Mouse (Mus musculus): Measurements from ENCODE around the gene Krt31. TPM values are rescaled to one million over a fixed set of nuclear protein-coding genes. Genes with fewer than 3 reads are reported as not detected.

Gene Krt31
- polyA plus RNA-seq, 1 experiment, result not detected

DNA sequence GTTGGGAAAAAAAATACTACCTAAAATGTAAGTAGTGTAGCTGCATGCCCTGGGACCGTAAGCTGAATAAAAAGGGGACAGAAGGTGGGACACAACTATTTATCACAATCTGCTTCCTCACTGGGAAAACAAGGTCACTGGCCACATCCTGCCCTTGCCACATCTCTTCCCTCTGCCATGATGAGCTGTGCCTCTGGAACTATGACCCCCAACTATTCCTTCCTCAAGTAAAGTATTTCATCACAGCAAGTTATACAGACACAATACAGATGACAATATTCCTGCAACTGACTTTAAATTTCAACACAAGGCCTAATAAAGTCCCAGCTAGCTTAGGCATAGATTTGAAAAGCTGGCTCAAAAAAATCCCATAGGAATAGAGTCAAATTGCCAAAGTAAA, 30.9 kb downstream of the Krt31 start:
- TF ChIP-seq CTCF (IDR thresholded peaks at IDR 0.05; ENCODE audit: control insufficient read depth, insufficient read depth, low read length) (no peak), POLR2A (IDR thresholded peaks at IDR 0.05; ENCODE audit: borderline replicate concordance, control insufficient read depth, low read depth, low read length) (no peak)
- H3K4me3 ChIP-seq (replicated peaks; ENCODE audit: control insufficient read depth, low read depth, low read length), result no peak overlapping the region
- H3K27ac ChIP-seq (ENCODE audit: control insufficient read depth, insufficient read depth, low read depth, low read length, poor library complexity), result no peak overlapping the region
- H3K4me1 ChIP-seq (ENCODE audit: control insufficient read depth, insufficient read depth, low read length), result no peaks in the 10 kb centered on the region
- WGBS, result 53% methylated on average over 1 of the region's 1 CpGs

DNA sequence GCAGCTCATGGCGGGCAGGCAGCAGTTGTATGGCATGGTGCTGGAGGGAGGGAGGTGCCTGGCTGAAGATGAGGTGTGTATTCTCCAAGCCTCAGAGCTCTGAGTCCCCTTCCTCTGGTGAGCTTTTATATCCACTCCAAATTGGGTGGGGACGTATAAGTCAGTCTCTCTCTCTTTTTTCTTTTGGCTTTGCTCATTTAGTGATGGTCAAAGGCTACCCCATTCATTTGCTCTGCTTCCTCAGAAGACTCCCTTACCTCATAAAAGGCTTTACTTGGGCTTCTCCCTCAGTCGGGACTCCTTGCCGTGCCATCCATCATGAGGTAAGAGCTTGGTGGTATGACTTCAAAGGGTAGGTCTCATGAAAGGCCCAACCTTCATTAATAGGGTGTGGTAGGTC, 34.2 kb downstream of the Krt31 start, which contains the start of gene Krt33a:
Gene Krt33a (minus strand): TSS at position 101 of the 400 bp plus-strand sequence.
- WGBS, result 66% methylated on average over 4 of the region's 4 CpGs
- TF ChIP-seq POLR2A (IDR thresholded peaks at IDR 0.05; ENCODE audit: borderline replicate concordance, control insufficient read depth, low read depth, low read length) (no peak), CTCF (IDR thresholded peaks at IDR 0.05; ENCODE audit: control insufficient read depth, insufficient read depth, low read length) (no peak)
- H3K4me1 ChIP-seq (ENCODE audit: control insufficient read depth, insufficient read depth, low read length), result no peaks in the 10 kb centered on the region
- H3K4me3 ChIP-seq (replicated peaks; ENCODE audit: control insufficient read depth, low read depth, low read length), result no peak within 1 kb of the TSS
- no peak within 1 kb of the TSS for H3K27ac ChIP-seq (ENCODE audit: control insufficient read depth, insufficient read depth, low read depth, low read length, poor library complexity)

DNA sequence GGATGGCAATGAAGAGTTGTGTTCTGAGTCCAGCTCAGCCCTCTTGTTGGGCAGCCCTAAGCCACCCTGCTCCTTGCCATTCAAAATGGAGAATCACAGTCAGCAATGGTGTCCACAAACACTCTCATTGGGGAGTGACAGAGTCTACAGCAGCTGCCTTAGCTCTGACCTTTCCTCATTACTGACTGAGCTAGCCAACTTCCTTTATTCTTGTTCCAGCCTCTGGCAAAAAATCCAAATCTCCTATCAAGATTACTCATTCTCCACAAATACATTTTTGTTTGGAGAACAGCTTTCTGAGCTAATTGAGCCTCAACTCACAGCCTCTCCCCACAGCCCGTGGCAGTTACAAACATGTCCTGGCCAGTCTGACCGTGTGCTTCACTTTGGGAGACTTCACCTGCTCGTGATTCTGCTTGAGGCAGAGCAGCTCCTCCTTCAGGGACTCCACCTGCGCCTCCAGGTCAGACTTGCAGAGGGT, 36.6 kb downstream of the Krt31 start:
- Histone ChIP-seq H3K27ac (ENCODE audit: control insufficient read depth, insufficient read depth, low read depth, low read length, poor library complexity) (no peak overlapping the region), H3K4me3 (replicated peaks; ENCODE audit: control insufficient read depth, low read depth, low read length) (no peak overlapping the region), H3K4me1 (ENCODE audit: control insufficient read depth, insufficient read depth, low read length) (no peaks in the 10 kb centered on the region)
- 67% methylated on average over 4 of the region's 4 CpGs for WGBS
- no peak for TF ChIP-seq CTCF (IDR thresholded peaks at IDR 0.05; ENCODE audit: control insufficient read depth, insufficient read depth, low read length)
- TF ChIP-seq POLR2A (IDR thresholded peaks at IDR 0.05; ENCODE audit: borderline replicate concordance, control insufficient read depth, low read depth, low read length), result no peak

DNA sequence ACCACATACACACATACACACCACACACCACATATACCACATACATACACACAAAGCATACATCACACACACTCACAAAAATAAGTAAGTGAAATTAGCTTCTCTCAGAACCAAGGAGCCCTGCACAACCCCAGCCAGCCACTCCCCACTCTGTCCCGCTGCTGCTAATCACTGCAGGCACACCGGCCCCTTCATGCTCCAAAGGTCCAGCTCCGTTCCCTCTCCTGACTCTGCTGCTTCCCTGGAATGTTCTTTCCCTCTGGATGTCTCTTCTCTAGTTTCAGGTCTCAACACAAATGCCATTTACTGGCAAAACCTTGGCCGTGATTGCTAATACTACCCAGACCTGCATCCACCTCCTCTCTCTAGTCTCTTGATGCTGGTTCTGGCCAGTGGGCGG, 39.7 kb downstream of the Krt31 start:
- Histone ChIP-seq H3K4me1 (ENCODE audit: control insufficient read depth, insufficient read depth, low read length) (no peaks in the 10 kb centered on the region), H3K27ac (ENCODE audit: control insufficient read depth, insufficient read depth, low read depth, low read length, poor library complexity) (no peak overlapping the region), H3K4me3 (replicated peaks; ENCODE audit: control insufficient read depth, low read depth, low read length) (no peak overlapping the region)
- WGBS, result 66% methylated on average over 5 of the region's 5 CpGs
- TF ChIP-seq POLR2A (IDR thresholded peaks at IDR 0.05; ENCODE audit: borderline replicate concordance, control insufficient read depth, low read depth, low read length), result no peak

DNA sequence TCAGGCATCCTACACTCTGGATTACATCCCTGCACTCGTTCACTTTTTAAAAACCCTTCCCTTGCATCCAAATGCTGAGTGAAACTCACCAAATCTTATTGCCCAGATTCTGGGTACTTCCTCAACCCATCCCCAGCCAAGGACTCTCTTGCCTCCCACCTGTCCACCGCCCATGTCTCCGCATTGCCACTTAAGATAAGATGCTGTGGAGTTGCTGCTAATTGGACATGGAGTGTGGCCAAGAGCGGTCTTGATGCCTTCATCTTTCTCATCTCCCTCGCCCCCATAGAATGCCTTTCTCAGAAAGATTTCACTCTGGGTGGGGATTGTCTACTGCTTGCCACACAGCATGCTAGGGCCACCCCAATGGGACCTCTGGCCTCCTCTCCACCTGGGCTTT, 42.0 kb downstream of the Krt31 start:
- 77% methylated on average over 5 of the region's 5 CpGs for WGBS
- Histone ChIP-seq H3K4me1 (ENCODE audit: control insufficient read depth, insufficient read depth, low read length) (no peaks in the 10 kb centered on the region), H3K27ac (ENCODE audit: control insufficient read depth, insufficient read depth, low read depth, low read length, poor library complexity) (no peak overlapping the region), H3K4me3 (replicated peaks; ENCODE audit: control insufficient read depth, low read depth, low read length) (no peak overlapping the region)
- TF ChIP-seq CTCF (IDR thresholded peaks at IDR 0.05; ENCODE audit: control insufficient read depth, insufficient read depth, low read length) (no peak), POLR2A (IDR thresholded peaks at IDR 0.05; ENCODE audit: borderline replicate concordance, control insufficient read depth, low read depth, low read length) (no peak)

DNA sequence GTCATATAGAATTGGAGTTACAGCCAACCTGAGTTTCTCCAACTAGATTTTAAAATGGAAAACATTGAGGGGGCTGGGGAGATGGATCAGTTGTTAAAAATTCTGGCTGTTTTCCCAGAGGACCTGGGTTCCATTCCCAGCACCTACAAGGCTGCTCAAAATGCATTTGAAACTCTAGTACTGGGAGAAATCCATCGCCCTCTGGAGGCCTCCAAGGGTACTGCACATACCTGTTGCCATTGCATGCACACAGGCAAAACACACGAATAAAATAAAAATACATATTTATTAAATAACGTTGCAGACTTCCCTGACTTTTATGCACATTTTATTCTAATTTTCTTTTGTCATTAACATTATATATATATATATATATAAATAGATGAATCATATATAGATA, 43.7 kb downstream of the Krt31 start:
- no peaks in the 10 kb centered on the region for H3K4me1 ChIP-seq (ENCODE audit: control insufficient read depth, insufficient read depth, low read length)
- H3K27ac ChIP-seq (ENCODE audit: control insufficient read depth, insufficient read depth, low read depth, low read length, poor library complexity), result no peak overlapping the region
- TF ChIP-seq CTCF (IDR thresholded peaks at IDR 0.05; ENCODE audit: control insufficient read depth, insufficient read depth, low read length) (0 out of 2 replicates have a peak, but pooled peaks have one; percentile 14), POLR2A (IDR thresholded peaks at IDR 0.05; ENCODE audit: borderline replicate concordance, control insufficient read depth, low read depth, low read length) (no peak)
- WGBS, result 50% methylated on average over 3 of the region's 3 CpGs
- H3K4me3 ChIP-seq (replicated peaks; ENCODE audit: control insufficient read depth, low read depth, low read length), result no peak overlapping the region

DNA sequence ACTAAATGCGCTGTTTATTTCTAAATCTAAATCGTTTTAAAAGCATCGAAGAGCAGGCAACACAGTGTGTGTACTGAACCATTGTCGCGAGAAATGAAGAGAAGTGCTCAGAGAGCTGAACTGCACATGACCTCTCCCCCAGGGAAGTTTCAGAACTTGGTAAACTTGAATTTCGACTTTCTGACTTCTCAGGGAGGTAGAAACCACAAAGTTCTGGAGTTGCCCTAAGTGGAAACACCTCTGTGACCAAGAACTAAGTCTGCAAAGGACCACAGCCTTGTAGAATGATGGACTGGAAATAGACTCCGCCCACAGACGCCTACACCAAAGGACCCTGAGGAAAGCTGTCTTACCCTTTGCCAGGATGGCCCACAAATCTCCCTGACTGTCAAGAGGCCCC, 44.4 kb downstream of the Krt31 start:
- Histone ChIP-seq H3K4me1 (ENCODE audit: control insufficient read depth, insufficient read depth, low read length) (no peaks in the 10 kb centered on the region), H3K4me3 (replicated peaks; ENCODE audit: control insufficient read depth, low read depth, low read length) (no peak overlapping the region), H3K27ac (ENCODE audit: control insufficient read depth, insufficient read depth, low read depth, low read length, poor library complexity) (no peak overlapping the region)
- no peak for TF ChIP-seq CTCF (IDR thresholded peaks at IDR 0.05; ENCODE audit: control insufficient read depth, insufficient read depth, low read length)
- TF ChIP-seq POLR2A (IDR thresholded peaks at IDR 0.05; ENCODE audit: borderline replicate concordance, control insufficient read depth, low read depth, low read length), result no peak
- 79% methylated on average over 8 of the region's 8 CpGs for WGBS

DNA sequence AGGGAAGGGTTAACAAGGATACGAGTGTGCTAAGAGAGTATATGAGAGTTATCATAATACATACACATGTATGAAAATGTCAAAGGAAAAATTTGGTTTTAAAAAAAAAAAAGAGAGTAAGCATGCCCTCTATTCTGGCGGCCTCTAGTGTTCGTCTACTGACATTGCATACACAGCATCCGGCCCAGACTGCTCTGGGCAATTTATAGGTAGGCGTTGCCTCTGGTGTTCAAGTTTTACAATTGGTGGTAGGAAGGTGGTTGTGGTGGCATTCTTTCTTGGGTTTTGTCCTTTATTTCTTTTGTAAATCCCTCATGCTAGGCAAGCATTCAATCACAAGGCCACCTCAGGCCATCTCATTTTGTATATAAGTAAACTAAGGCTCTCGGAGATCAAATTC, 45.5 kb downstream of the Krt31 start:
- no peak overlapping the region for H3K4me3 ChIP-seq (replicated peaks; ENCODE audit: control insufficient read depth, low read depth, low read length)
- TF ChIP-seq CTCF (IDR thresholded peaks at IDR 0.05; ENCODE audit: control insufficient read depth, insufficient read depth, low read length) (peak; percentile 34; the same call in 1 of the 2 replicates), POLR2A (IDR thresholded peaks at IDR 0.05; ENCODE audit: borderline replicate concordance, control insufficient read depth, low read depth, low read length) (no peak)
- no peaks in the 10 kb centered on the region for H3K4me1 ChIP-seq (ENCODE audit: control insufficient read depth, insufficient read depth, low read length)
- H3K27ac ChIP-seq (ENCODE audit: control insufficient read depth, insufficient read depth, low read depth, low read length, poor library complexity), result no peak overlapping the region
- WGBS, result 23% methylated on average over 6 of the region's 6 CpGs

DNA sequence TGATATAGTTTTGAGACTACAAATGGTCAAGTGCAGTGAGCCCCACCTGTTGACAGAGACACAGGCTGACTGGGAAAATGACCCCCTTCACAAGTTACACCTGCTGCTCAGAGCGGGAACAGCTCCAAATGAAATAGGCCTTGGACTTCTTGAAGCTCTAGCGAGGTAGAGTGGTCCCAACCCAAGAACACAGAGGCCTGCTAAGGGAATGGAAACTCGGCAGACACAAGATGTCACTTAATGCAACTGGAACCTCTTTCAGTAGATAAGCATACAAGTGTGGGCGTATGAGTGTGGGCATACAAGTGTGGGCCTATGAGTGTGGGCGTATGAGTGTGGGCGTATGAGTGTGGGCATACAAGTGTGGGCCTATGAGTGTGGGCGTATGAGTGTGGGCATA, 51.3 kb downstream of the Krt31 start:
- Histone ChIP-seq H3K27ac (ENCODE audit: control insufficient read depth, insufficient read depth, low read depth, low read length, poor library complexity) (no peak overlapping the region), H3K4me1 (ENCODE audit: control insufficient read depth, insufficient read depth, low read length) (no peaks in the 10 kb centered on the region), H3K4me3 (replicated peaks; ENCODE audit: control insufficient read depth, low read depth, low read length) (no peak overlapping the region)
- 84% methylated on average over 7 of the region's 7 CpGs for WGBS
- TF ChIP-seq CTCF (IDR thresholded peaks at IDR 0.05; ENCODE audit: control insufficient read depth, insufficient read depth, low read length) (no peak), POLR2A (IDR thresholded peaks at IDR 0.05; ENCODE audit: borderline replicate concordance, control insufficient read depth, low read depth, low read length) (no peak)

Other genes with a start within 250 kb of the Krt31 start
- gene Gm11554, start 246.1 kb downstream of the Krt31 start, polyA plus RNA-seq (2011; ENCODE audit: insufficient read depth, insufficient read length, low replicate concordance, missing spikeins), result not detected in 2 replicates
- gene Krtap4-13, start 240.7 kb downstream of the Krt31 start, polyA plus RNA-seq (2011; ENCODE audit: insufficient read depth, insufficient read length, low replicate concordance, missing spikeins), result not detected in 2 replicates
- not detected in 2 replicates for gene Gm11564, start 234.9 kb downstream of the Krt31 start, polyA plus RNA-seq (2011; ENCODE audit: insufficient read depth, insufficient read length, low replicate concordance, missing spikeins)
- gene 2300003K06Rik, start 212.5 kb downstream of the Krt31 start, polyA plus RNA-seq (2011; ENCODE audit: insufficient read depth, insufficient read length, low replicate concordance, missing spikeins), result not detected in 2 replicates
- not detected in 2 replicates for gene Krtap4-16, start 198.9 kb downstream of the Krt31 start, polyA plus RNA-seq (2011; ENCODE audit: insufficient read depth, insufficient read length, low replicate concordance, missing spikeins)
- not detected in 2 replicates for gene Gm11568, start 192.6 kb downstream of the Krt31 start, polyA plus RNA-seq (2011; ENCODE audit: insufficient read depth, insufficient read length, low replicate concordance, missing spikeins)
- not detected in 2 replicates for gene Gm11559, start 186.1 kb downstream of the Krt31 start, polyA plus RNA-seq (2011; ENCODE audit: insufficient read depth, insufficient read length, low replicate concordance, missing spikeins)
- not detected in 2 replicates for gene Krtap9-1, start 177.2 kb downstream of the Krt31 start, polyA plus RNA-seq (2011; ENCODE audit: insufficient read depth, insufficient read length, low replicate concordance, missing spikeins)
- not detected in 2 replicates for gene Gm11567, start 171.4 kb downstream of the Krt31 start, polyA plus RNA-seq (2011; ENCODE audit: insufficient read depth, insufficient read length, low replicate concordance, missing spikeins)
- gene Krtap31-1, start 142.6 kb downstream of the Krt31 start, polyA plus RNA-seq (2011; ENCODE audit: insufficient read depth, insufficient read length, low replicate concordance, missing spikeins), result not detected in 2 replicates
- not detected in 2 replicates for gene Gm11565, start 135.8 kb downstream of the Krt31 start, polyA plus RNA-seq (2011; ENCODE audit: insufficient read depth, insufficient read length, low replicate concordance, missing spikeins)
- not detected in 2 replicates for gene Krtap31-2, start 114.3 kb downstream of the Krt31 start, polyA plus RNA-seq (2011; ENCODE audit: insufficient read depth, insufficient read length, low replicate concordance, missing spikeins)
- not detected in 2 replicates for gene Krtap9-5, start 102.1 kb downstream of the Krt31 start, polyA plus RNA-seq (2011; ENCODE audit: insufficient read depth, insufficient read length, low replicate concordance, missing spikeins)
- gene Krtap29-1, start 71.5 kb downstream of the Krt31 start, polyA plus RNA-seq (2011; ENCODE audit: insufficient read depth, insufficient read length, low replicate concordance, missing spikeins), result not detected in 2 replicates
- gene Krtap16-1, start 64.0 kb downstream of the Krt31 start, polyA plus RNA-seq (2011; ENCODE audit: insufficient read depth, insufficient read length, low replicate concordance, missing spikeins), result not detected in 2 replicates
- not detected in 2 replicates for gene Krtap17-1, start 56.6 kb downstream of the Krt31 start, polyA plus RNA-seq (2011; ENCODE audit: insufficient read depth, insufficient read length, low replicate concordance, missing spikeins)
- not detected in 2 replicates for gene Krt33a, start 34.3 kb downstream of the Krt31 start, polyA plus RNA-seq (2011; ENCODE audit: insufficient read depth, insufficient read length, low replicate concordance, missing spikeins)
- gene Krt33b, start 20.7 kb downstream of the Krt31 start, polyA plus RNA-seq (2011; ENCODE audit: insufficient read depth, insufficient read length, low replicate concordance, missing spikeins), result not detected in 2 replicates
- gene Krt34, start 9.0 kb downstream of the Krt31 start, polyA plus RNA-seq (2011; ENCODE audit: insufficient read depth, insufficient read length, low replicate concordance, missing spikeins), result not detected in 2 replicates
- not detected in 2 replicates for gene Krt32, start 37.7 kb upstream of the Krt31 start, polyA plus RNA-seq (2011; ENCODE audit: insufficient read depth, insufficient read length, low replicate concordance, missing spikeins)
- gene Krt35, start 45.7 kb upstream of the Krt31 start, polyA plus RNA-seq (2011; ENCODE audit: insufficient read depth, insufficient read length, low replicate concordance, missing spikeins), result not detected in 2 replicates
- not detected in 2 replicates for gene Krt36, start 55.1 kb upstream of the Krt31 start, polyA plus RNA-seq (2011; ENCODE audit: insufficient read depth, insufficient read length, low replicate concordance, missing spikeins)
- gene Krt13, start 71.0 kb upstream of the Krt31 start, polyA plus RNA-seq (2011; ENCODE audit: insufficient read depth, insufficient read length, low replicate concordance, missing spikeins), result 4.1 TPM in 1 of 2 replicates, not detected in the other
- gene Krt15, start 85.4 kb upstream of the Krt31 start, polyA plus RNA-seq (2011; ENCODE audit: insufficient read depth, insufficient read length, low replicate concordance, missing spikeins), result not detected in 2 replicates
- not detected in 2 replicates for gene Krt19, start 98.1 kb upstream of the Krt31 start, polyA plus RNA-seq (2011; ENCODE audit: insufficient read depth, insufficient read length, low replicate concordance, missing spikeins)
- not detected in 2 replicates for gene Krt9, start 142.7 kb upstream of the Krt31 start, polyA plus RNA-seq (2011; ENCODE audit: insufficient read depth, insufficient read length, low replicate concordance, missing spikeins)
- not detected in 2 replicates for gene Krt14, start 157.0 kb upstream of the Krt31 start, polyA plus RNA-seq (2011; ENCODE audit: insufficient read depth, insufficient read length, low replicate concordance, missing spikeins)
- not detected in 2 replicates for gene Krt16, start 198.4 kb upstream of the Krt31 start, polyA plus RNA-seq (2011; ENCODE audit: insufficient read depth, insufficient read length, low replicate concordance, missing spikeins)
- 2.1 TPM in 1 of 2 replicates, not detected in the other for gene Krt17, start 210.5 kb upstream of the Krt31 start, polyA plus RNA-seq (2011; ENCODE audit: insufficient read depth, insufficient read length, low replicate concordance, missing spikeins)
- gene Krt42, start 219.3 kb upstream of the Krt31 start, polyA plus RNA-seq (2011; ENCODE audit: insufficient read depth, insufficient read length, low replicate concordance, missing spikeins), result 2.1 TPM in 1 of 2 replicates, not detected in the other

All from bone marrow, adult 2 months (tissue).